Mouse (Mus musculus) CH12.LX (cell line): ENCODE measurements around the gene Gm4969.

Source experiments
- CTCF ChIP-seq, 2 experiments: IDR thresholded peaks in 1 of 2; conservative IDR thresholded peaks in 1 of 2; 2 replicates each; pipeline ENCODE4 v1.5.1; 2011 to 2012; ENCODE audit warnings: low read depth in 2 of 2, low read length in 2 of 2, improper control_type of control experiment in 1 of 2, inconsistent platforms in 1 of 2, mild to moderate bottlenecking in 1 of 2, moderate library complexity in 1 of 2
- HCFC1 ChIP-seq: IDR thresholded peaks from 2 replicates; pipeline ENCODE4 v1.6.1; 2012; ENCODE audit warnings: low read depth, mild to moderate bottlenecking, inconsistent platforms, low read length, improper control_type of control experiment
- MAX ChIP-seq: IDR thresholded peaks from 2 replicates; pipeline ENCODE4 v1.6.1; 2011; ENCODE audit warnings: low read length, improper control_type of control experiment
- TBP ChIP-seq: conservative IDR thresholded peaks from 2 replicates; pipeline ENCODE4 v1.6.1; 2011; ENCODE audit warnings: low read depth, low read length, improper control_type of control experiment

DNA sequence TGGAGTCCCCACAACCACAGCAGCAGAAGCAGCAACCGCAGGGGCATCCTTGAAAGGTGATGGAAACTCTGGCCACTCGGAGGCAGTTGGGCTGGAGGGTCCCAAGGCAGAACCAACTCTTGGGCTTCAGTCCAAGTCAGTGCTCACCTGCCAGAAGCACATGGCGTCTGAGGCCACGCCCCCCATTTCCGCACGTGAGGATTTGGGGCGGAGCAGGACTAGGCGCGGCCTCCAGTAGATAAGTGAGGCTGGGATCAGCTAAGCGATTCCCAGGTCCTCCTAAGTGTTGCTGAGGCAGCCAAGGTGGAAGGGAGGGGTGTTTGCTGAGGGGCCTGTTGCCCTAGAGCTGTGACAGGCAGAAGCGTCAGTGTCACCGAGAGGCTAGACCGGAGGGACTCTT lies 46.8 kb upstream of the Gm4969 start:
- TF ChIP-seq CTCF (conservative IDR thresholded peaks at IDR 0.05 in 1 of 2, IDR thresholded peaks at IDR 0.05 in 1 of 2; ENCODE audit: low read depth in 2 of 2, low read length in 2 of 2), result no peak
- no peak for TF ChIP-seq HCFC1
- no peak for TF ChIP-seq MAX
- no peak for TF ChIP-seq TBP
